Mouse (Mus musculus) ES-Bruce4 (cell line): ENCODE data around the gene Clrn3. TPM values are rescaled to one million over a fixed set of nuclear protein-coding genes. Genes with fewer than 3 reads are reported as not detected.

ENCODE experiments used
- H3K27ac ChIP-seq: 2 replicates; pipeline ENCODE4 v1.5.1; 2012; ENCODE audit warnings: low read length, inconsistent platforms; ENCODE audit not compliant: insufficient read depth
- H3K27me3 ChIP-seq: 2 replicates; pipeline ENCODE4 v1.6.1; 2012; ENCODE audit warnings: mild to moderate bottlenecking, low read length, inconsistent platforms; ENCODE audit not compliant: control insufficient read depth, poor library complexity, insufficient read depth, severe bottlenecking
- H3K36me3 ChIP-seq: 2 replicates; pipeline ENCODE4 v1.6.1; 2012; ENCODE audit warnings: inconsistent platforms, mild to moderate bottlenecking, low read length, moderate library complexity; ENCODE audit not compliant: control insufficient read depth, poor library complexity, insufficient read depth, severe bottlenecking
- H3K4me1 ChIP-seq: one replicate; pipeline ENCODE4 v1.8.1; 2011; ENCODE audit warnings: low read length; ENCODE audit not compliant: control insufficient read depth, insufficient read depth
- H3K4me3 ChIP-seq: 2 replicates; pipeline ENCODE4 v1.5.1; 2011; ENCODE audit warnings: low read depth, mild to moderate bottlenecking, low read length
- H3K9ac ChIP-seq: 2 replicates; pipeline ENCODE4 v1.6.1; 2012; ENCODE audit warnings: low read depth, mild to moderate bottlenecking, inconsistent platforms; ENCODE audit not compliant: poor library complexity, severe bottlenecking
- H3K9me3 ChIP-seq: replicated peaks from 2 replicates; pipeline ENCODE4 v1.6.1; 2012; ENCODE audit warnings: mild to moderate bottlenecking, low read length, inconsistent platforms; ENCODE audit not compliant: control insufficient read depth, poor library complexity, insufficient read depth, severe bottlenecking
- CTCF ChIP-seq: IDR thresholded peaks from one replicate; pipeline ENCODE4 v1.8.1; 2011; ENCODE audit warnings: low read depth, low read length
- EP300 ChIP-seq: IDR thresholded peaks from 2 replicates; pipeline ENCODE4 v1.6.1; 2011; ENCODE audit warnings: low read depth, low read length; ENCODE audit not compliant: insufficient read depth
- POLR2A ChIP-seq: IDR thresholded peaks from one replicate; pipeline ENCODE4 v1.8.1; 2011; ENCODE audit warnings: low read length; ENCODE audit not compliant: insufficient read depth
- polyA plus RNA-seq: library from polyadenylated mRNA; stranded (reverse); fragments of >200 nt; gene quantifications from 2 replicates; pipeline ENCODE4 v1.2.4, GENCODE M21; 2011; ENCODE audit warnings: low read depth; ENCODE audit not compliant: missing spikeins, insufficient read depth, insufficient read length

Gene Clrn3
- polyA plus RNA-seq, 1 experiment = not detected

DNA sequence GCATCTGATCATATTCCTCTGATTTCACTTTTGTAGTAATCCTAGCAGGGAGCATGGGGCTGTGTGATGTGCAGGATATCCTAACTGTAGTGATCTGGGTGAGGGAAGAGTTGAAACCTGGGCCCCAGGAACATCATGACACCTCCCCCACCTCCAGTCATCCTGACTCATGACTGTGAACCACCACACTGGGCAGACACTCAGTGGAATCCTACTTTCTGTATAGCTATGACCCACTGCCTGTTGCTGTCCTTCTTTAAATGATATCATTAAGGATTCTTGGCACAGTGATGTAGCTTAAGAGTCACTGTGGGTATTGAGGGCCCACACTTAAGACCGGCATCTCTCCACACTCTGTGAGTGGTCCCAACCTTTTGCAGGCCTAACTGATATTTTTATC, 39.1 kb upstream of the Clrn3 start:
- Histone ChIP-seq H3K9me3 (no peaks in the 10 kb centered on the region), H3K36me3 (no peaks in the 10 kb centered on the region), H3K4me3 (no peak overlapping the region), H3K4me1 (no peaks in the 10 kb centered on the region), H3K9ac (no peak overlapping the region), H3K27me3 (no peaks in the 10 kb centered on the region), H3K27ac (no peak overlapping the region)
- TF ChIP-seq POLR2A (no peak), CTCF (no peak), EP300 (no peak)

DNA sequence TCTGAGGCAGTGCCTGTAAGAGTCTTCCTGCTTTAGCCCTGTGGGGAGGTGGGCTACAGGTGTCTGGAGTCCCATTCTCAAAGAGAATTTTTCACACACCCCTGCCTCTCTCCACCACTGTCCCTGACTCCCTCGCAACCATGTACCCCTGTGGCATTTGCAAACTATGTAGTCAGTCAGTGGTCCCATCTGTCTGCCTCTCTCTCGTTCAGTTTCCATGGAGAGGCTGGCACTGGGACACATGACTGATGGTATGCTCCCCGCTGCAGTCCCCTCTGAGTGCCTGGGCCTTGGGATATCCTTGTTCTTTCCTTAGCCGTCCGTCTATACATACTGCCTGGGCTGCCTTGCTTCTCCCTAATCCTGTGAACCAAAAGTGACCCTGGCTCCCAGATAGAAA, 37.6 kb upstream of the Clrn3 start:
- H3K9me3 ChIP-seq = no peaks in the 10 kb centered on the region
- no peak overlapping the region for H3K4me3 ChIP-seq
- H3K36me3 ChIP-seq = no peaks in the 10 kb centered on the region
- H3K4me1 ChIP-seq = no peaks in the 10 kb centered on the region
- TF ChIP-seq EP300 (no peak), CTCF (no peak), POLR2A (no peak)
- H3K27me3 ChIP-seq = no peaks in the 10 kb centered on the region
- H3K27ac ChIP-seq = no peak overlapping the region
- no peak overlapping the region for H3K9ac ChIP-seq

- Histone ChIP-seq H3K4me1 (no peaks in the 10 kb centered on the region), H3K27me3 (no peaks in the 10 kb centered on the region), H3K9me3 (no peaks in the 10 kb centered on the region), H3K4me3 (no peak overlapping the region), H3K27ac (no peak overlapping the region), H3K9ac (no peak overlapping the region), H3K36me3 (no peaks in the 10 kb centered on the region)
- TF ChIP-seq CTCF = no peak
- no peak for TF ChIP-seq POLR2A
- TF ChIP-seq EP300 = no peak
Observed at GRCm38 (mm10) chr7:135564022-135564421, 35.6 kb upstream of the Clrn3 start.

DNA sequence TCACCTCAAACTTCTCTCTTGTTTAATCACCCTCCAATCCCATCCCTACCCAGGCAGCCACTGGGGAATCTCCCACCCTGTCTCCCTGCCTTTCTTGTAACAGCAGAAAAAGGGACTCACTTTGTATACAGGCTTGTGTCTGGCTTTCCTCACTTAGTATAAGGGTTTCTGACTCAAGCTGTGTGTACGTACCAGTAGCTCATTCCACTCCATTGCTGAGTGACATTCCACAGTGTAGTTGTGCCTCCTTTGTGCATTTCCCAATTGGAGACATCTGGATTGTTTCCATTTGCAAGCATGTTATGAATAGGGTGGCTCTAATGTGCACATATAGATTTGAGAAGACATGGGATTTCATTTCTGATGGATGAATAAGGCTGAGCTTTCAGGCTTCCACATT, 31.8 kb upstream of the Clrn3 start:
- Histone ChIP-seq H3K4me1 (no peaks in the 10 kb centered on the region), H3K27ac (no peak overlapping the region), H3K27me3 (no peaks in the 10 kb centered on the region), H3K9me3 (no peaks in the 10 kb centered on the region), H3K36me3 (no peaks in the 10 kb centered on the region), H3K4me3 (no peak overlapping the region), H3K9ac (no peak overlapping the region)
- no peak for TF ChIP-seq POLR2A
- TF ChIP-seq EP300 = no peak
- no peak for TF ChIP-seq CTCF

- Histone ChIP-seq H3K27ac (no peak overlapping the region), H3K4me3 (no peak overlapping the region), H3K27me3 (no peaks in the 10 kb centered on the region), H3K9ac (no peak overlapping the region), H3K9me3 (no peaks in the 10 kb centered on the region), H3K36me3 (no peaks in the 10 kb centered on the region), H3K4me1 (no peaks in the 10 kb centered on the region)
- TF ChIP-seq CTCF (no peak), EP300 (no peak), POLR2A (no peak)
Observed at GRCm38 (mm10) chr7:135556663-135557402, 28.4 kb upstream of the Clrn3 start.

GRCm38 (mm10) chr7:135553550-135553949, 25.1 kb upstream of the Clrn3 start:
- no peaks in the 10 kb centered on the region for H3K9me3 ChIP-seq
- H3K9ac ChIP-seq = no peak overlapping the region
- no peak overlapping the region for H3K4me3 ChIP-seq
- no peak for TF ChIP-seq EP300
- TF ChIP-seq POLR2A = no peak
- TF ChIP-seq CTCF = no peak
- H3K27ac ChIP-seq = no peak overlapping the region
- H3K4me1 ChIP-seq = no peaks in the 10 kb centered on the region
- H3K36me3 ChIP-seq = no peaks in the 10 kb centered on the region
- H3K27me3 ChIP-seq = no peaks in the 10 kb centered on the region
